Mouse (Mus musculus): ENCODE measurements at regions not wholly inside any gene's neighbourhood (a gene's known extent, or its start where the extent isn't known, plus 50 kb on each side); places are given as distances from the start of the nearest gene placed in this dataset.

GRCm38 (mm10) chr10:51291412-51292207 lies 188.8 kb upstream of the Gm49339 start:
- no peak for DNase-seq

- DNase-seq: no peak
Observed at GRCm38 (mm10) chr10:51312814-51313213, 167.6 kb upstream of the Gm49339 start.

- no peak for DNase-seq
Observed at GRCm38 (mm10) chr10:51320207-51320606, 160.2 kb upstream of the Gm49339 start.

- DNase-seq: no peak
Observed at GRCm38 (mm10) chr10:51328772-51329171, 151.6 kb upstream of the Gm49339 start.

- DNase-seq: no peak
Observed at GRCm38 (mm10) chr10:51329386-51329785, 151.0 kb upstream of the Gm49339 start.

Measured in kidney, adult 11 months (tissue).